Mouse (Mus musculus) hindbrain, embryonic 16.5 days (tissue): ENCODE results near the gene Dbr1. TPM values are rescaled to one million over a fixed set of nuclear protein-coding genes. Genes with fewer than 3 reads are reported as not detected.

Experiments used
- ATAC-seq: fragments of 200-750 bp; cut with Nextera tagmentation; 2 replicates; pipeline ENCODE4 v1.8.0; 2017; ENCODE audit warnings: moderate TSS enrichment, moderate library complexity
- H3K27ac ChIP-seq: fragments of 300-500 bp; sonication (generic); 2 replicates; pipeline ENCODE4 v1.5.1; 2014; ENCODE audit warnings: low read depth, mild to moderate bottlenecking, control low read depth, low read length, moderate library complexity
- H3K27me3 ChIP-seq: fragments of 300-500 bp; sonication (generic); replicated peaks from 2 replicates; pipeline ENCODE4 v1.6.1; 2014; ENCODE audit warnings: low read length; ENCODE audit not compliant: control insufficient read depth, insufficient read depth
- H3K36me3 ChIP-seq: fragments of 300-500 bp; sonication (generic); 2 replicates; pipeline ENCODE4 v1.6.1; 2014; ENCODE audit warnings: mild to moderate bottlenecking, low read length, moderate library complexity, mixed read lengths; ENCODE audit not compliant: control insufficient read depth, insufficient read depth
- H3K4me1 ChIP-seq: fragments of 300-500 bp; sonication (generic); 2 replicates; pipeline ENCODE4 v1.6.1; 2014; ENCODE audit warnings: low read depth, low read length; ENCODE audit not compliant: control insufficient read depth, insufficient read depth
- H3K4me2 ChIP-seq: fragments of 300-500 bp; sonication (generic); 2 replicates; pipeline ENCODE4 v1.6.1; 2014; ENCODE audit warnings: mild to moderate bottlenecking, low read length, control low read depth, moderate library complexity
- H3K4me3 ChIP-seq: fragments of 300-500 bp; sonication (generic); 2 replicates; pipeline ENCODE4 v1.5.1; 2014; ENCODE audit warnings: mild to moderate bottlenecking, low read length, control low read depth, moderate library complexity
- H3K9ac ChIP-seq: fragments of 300-500 bp; sonication (generic); 2 replicates; pipeline ENCODE4 v1.6.1; 2014; ENCODE audit warnings: low read depth, mild to moderate bottlenecking, control low read depth, low read length, moderate library complexity
- H3K9me3 ChIP-seq: fragments of 300-500 bp; sonication (generic); 2 replicates; pipeline ENCODE4 v1.6.1; 2014; ENCODE audit warnings: mild to moderate bottlenecking, low read length, moderate library complexity; ENCODE audit not compliant: control insufficient read depth
- WGBS: fragments of 180-500 bp; shearing (Covaris S2); extraction: QIAGEN DNeasy Blood & Tissue Kit; methylation state at CpG from one replicate; pipeline ENCODE4 v1.1.7; 2014; 5-methylcytosine and 5-hydroxymethylcytosine counted together
- polyA plus RNA-seq: library from polyadenylated mRNA; unstranded; fragments of >200 nt; fragmentation: Nextera tagmentation; extraction: Ambion mirVana; gene quantifications from 2 replicates; pipeline ENCODE4 v1.2.1, GENCODE M21; 2015

Gene Dbr1
- polyA plus RNA-seq, 1 experiment from 2014 or later = 23.7 TPM

- 0% methylated on average over 44 of the region's 44 CpGs for WGBS
Measured at GRCm38 (mm10) chr9:99629281-99630011, 53.8 kb downstream of the Dbr1 start, which contains the start of gene Dzip1l. Dzip1l (plus strand) TSS chr9:99629496.

DNA sequence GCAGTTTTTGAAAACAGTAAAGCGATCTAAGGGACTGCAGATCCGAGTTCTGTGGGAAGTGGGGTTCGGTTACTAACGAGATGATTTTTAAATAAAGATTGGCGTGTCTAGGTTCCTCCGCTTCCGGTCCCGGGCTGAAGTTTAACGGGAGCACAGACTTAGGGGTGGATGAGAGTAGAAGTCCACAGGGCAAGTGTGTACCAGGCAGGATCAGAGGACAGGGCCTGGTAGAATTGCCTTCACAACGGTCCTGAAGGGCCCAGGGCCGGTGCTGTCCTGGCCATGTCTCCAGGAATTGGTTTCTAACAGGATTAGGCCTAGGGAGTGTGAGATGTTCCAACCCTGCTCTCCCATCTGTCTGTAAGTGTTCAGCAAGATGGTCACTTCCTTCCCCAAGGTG, 54.5 kb downstream of the Dbr1 start:
- H3K27ac ChIP-seq = peak overlapping the region; percentile 85
- H3K4me1 ChIP-seq = peaks cover 21% of the 10 kb centered on the region
- no peaks in the 10 kb centered on the region for H3K9me3 ChIP-seq
- peak; percentile 21; the same call in 1 of the 2 replicates for ATAC-seq
- WGBS = 0% methylated on average over 11 of the region's 11 CpGs
- H3K4me2 ChIP-seq = peak overlapping the region; percentile 64
- H3K27me3 ChIP-seq = no peaks in the 10 kb centered on the region
- peak overlapping the region; percentile 60 for H3K4me3 ChIP-seq
- peak overlapping the region; percentile 79 for H3K9ac ChIP-seq
- no peaks in the 10 kb centered on the region for H3K36me3 ChIP-seq

More at GRCm38 (mm10) chr9:99629281-99630011, 53.8 kb downstream of the Dbr1 start, which contains the start of gene Dzip1l:
- no peaks in the 10 kb centered on the region for H3K9me3 ChIP-seq
- H3K9ac ChIP-seq = peak within 1 kb of the TSS; percentile 79
- H3K27ac ChIP-seq = peak within 1 kb of the TSS; percentile 85
- no peaks in the 10 kb centered on the region for H3K36me3 ChIP-seq
- H3K4me3 ChIP-seq = peak within 1 kb of the TSS; percentile 60
- no peaks in the 10 kb centered on the region for H3K27me3 ChIP-seq
- H3K4me2 ChIP-seq = peak within 1 kb of the TSS; percentile 64
- peaks cover 21% of the 10 kb centered on the region for H3K4me1 ChIP-seq
- ATAC-seq = peak; percentile 93

- WGBS = 43% methylated on average over 9 of the region's 9 CpGs
- no peaks in the 10 kb centered on the region for H3K27me3 ChIP-seq
- H3K4me2 ChIP-seq = peak overlapping the region; percentile 64
- peak overlapping the region; percentile 60 for H3K4me3 ChIP-seq
- H3K4me1 ChIP-seq = peaks cover 21% of the 10 kb centered on the region
- H3K9me3 ChIP-seq = no peaks in the 10 kb centered on the region
- no peak overlapping the region; the same call in 1 of the 2 replicates for H3K27ac ChIP-seq
- no peak for ATAC-seq
- no peaks in the 10 kb centered on the region for H3K36me3 ChIP-seq
- peak overlapping the region; percentile 79; the same call in 1 of the 2 replicates for H3K9ac ChIP-seq
Measured at GRCm38 (mm10) chr9:99630528-99631125, 55.0 kb downstream of the Dbr1 start.

DNA sequence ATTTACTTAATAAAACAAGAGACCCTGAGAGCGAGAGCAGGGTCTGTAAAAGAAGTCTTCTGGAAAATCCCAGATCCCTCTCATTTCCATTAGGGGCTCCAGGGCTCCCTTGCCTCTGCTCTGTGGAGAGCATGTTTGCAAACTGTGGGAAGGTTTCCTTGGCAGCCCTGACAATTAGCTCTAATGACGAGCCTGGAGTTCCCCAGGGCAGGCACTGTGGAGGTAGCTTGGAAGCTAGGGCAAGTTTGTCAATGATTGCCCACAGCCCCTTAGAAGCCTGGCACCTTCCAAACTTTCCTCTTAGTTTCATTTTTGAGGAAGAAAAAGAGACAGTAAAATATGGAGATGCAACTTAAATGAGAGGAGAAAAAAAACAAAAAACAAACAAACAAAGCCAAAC, 56.2 kb downstream of the Dbr1 start:
- peak overlapping the region; percentile 7 for H3K4me3 ChIP-seq
- H3K9me3 ChIP-seq = no peaks in the 10 kb centered on the region
- H3K27me3 ChIP-seq = no peaks in the 10 kb centered on the region
- peak; percentile 28; the same call in 1 of the 2 replicates for ATAC-seq
- 17% methylated on average over 2 of the region's 2 CpGs for WGBS
- H3K36me3 ChIP-seq = no peaks in the 10 kb centered on the region
- H3K9ac ChIP-seq = no peak overlapping the region
- peaks cover 21% of the 10 kb centered on the region for H3K4me1 ChIP-seq
- peak overlapping the region; percentile 51; the same call in 1 of the 2 replicates for H3K27ac ChIP-seq
- H3K4me2 ChIP-seq = peak overlapping the region; percentile 39

- Histone ChIP-seq H3K27ac (peak overlapping the region; percentile 46; the same call in 1 of the 2 replicates), H3K4me1 (peaks cover 21% of the 10 kb centered on the region), H3K4me2 (peak overlapping the region; percentile 39), H3K9ac (no peak overlapping the region), H3K36me3 (no peaks in the 10 kb centered on the region), H3K4me3 (peak overlapping the region; percentile 7), H3K27me3 (no peaks in the 10 kb centered on the region), H3K9me3 (no peaks in the 10 kb centered on the region)
- 29% methylated on average over 8 of the region's 8 CpGs for WGBS
- no peak for ATAC-seq
Measured at GRCm38 (mm10) chr9:99632264-99632663, 56.7 kb downstream of the Dbr1 start.

Other genes starting within 250 kb of the Dbr1 start
- gene Esyt3, start 217.2 kb upstream of the Dbr1 start, polyA plus RNA-seq = 0.76 and 0.93 TPM in 2 replicates
- 53.1 and 53.4 TPM in 2 replicates for gene Mras, start 138.4 kb upstream of the Dbr1 start, polyA plus RNA-seq
- 0.73 and 1.0 TPM in 2 replicates for gene Nme9, start 124.3 kb upstream of the Dbr1 start, polyA plus RNA-seq
- gene Armc8, start 6.9 kb upstream of the Dbr1 start, polyA plus RNA-seq = 75.1 and 78.0 TPM in 2 replicates
- not detected in 2 replicates for gene A4gnt, start 36.7 kb downstream of the Dbr1 start, polyA plus RNA-seq
- gene Dzip1l, start 53.7 kb downstream of the Dbr1 start, polyA plus RNA-seq = 10.0 and 10.2 TPM in 2 replicates
- gene Cldn18, start 141.5 kb downstream of the Dbr1 start, polyA plus RNA-seq = not detected in 2 replicates